8 mouse cellular contexts compared by ENCODE assay signal in genomic region chr14:8213803-8214224, GRCm38 (mm10). TPM values are rescaled to one million over a fixed set of nuclear protein-coding genes. Genes with fewer than 3 reads are reported as not detected.
DNase-seq lines count a peak whose midpoint lies in the region; ATAC-seq lines count a peak whose summit lies in the region.

TSS of gene Kctd6 (plus strand) at chr14:8214140.

- H3K4me3 ChIP-seq in hindbrain, embryonic 14.5 days (replicated peaks; ENCODE audit: low read length): peak within 1 kb of the TSS; percentile 50

- peak within 1 kb of the TSS; percentile 78 for H3K9ac ChIP-seq in hindbrain, embryonic 14.5 days

- H3K9me3 ChIP-seq in hindbrain, embryonic 14.5 days (ENCODE audit: control insufficient read depth, low read length): no peaks in the 10 kb centered on the region

- peak within 1 kb of the TSS; percentile 69 for H3K4me2 ChIP-seq in hindbrain, embryonic 14.5 days (replicated peaks)

- peak; percentile 97 for ATAC-seq in hindbrain, embryonic 14.5 days (ENCODE audit: low FRiP score)

- H3K27ac ChIP-seq in hindbrain, embryonic 14.5 days: peak within 1 kb of the TSS; percentile 93

- peak; percentile 94 for DNase-seq in R1 (ENCODE audit: low read depth, low spot score)
- peak; percentile 98 to 100 for DNase-seq in cerebellum, postnatal 25 days
- peak; percentile 92 to 94 for DNase-seq in frontal cortex, postnatal 25 days (ENCODE audit: low spot score in 2 of 2)
- DNase-seq in hindbrain, embryonic 14.5 days (ENCODE audit: low spot score): peak; percentile 95
- DNase-seq in layer of hippocampus, postnatal 36 days: peak; percentile 98
- DNase-seq in lung, postnatal 36 days: peak; percentile 99
- DNase-seq in retina, postnatal 1 day: peak; percentile 96
- DNase-seq in urinary bladder, adult 18-20 months (ENCODE audit: low spot score in 2 of 2): peak; percentile 98 to 99

- peaks cover 23% of the 10 kb centered on the region for H3K4me1 ChIP-seq in hindbrain, embryonic 14.5 days (replicated peaks; ENCODE audit: control insufficient read depth, insufficient read depth, low read length)

- peaks cover 12% of the 10 kb centered on the region for H3K27me3 ChIP-seq in hindbrain, embryonic 14.5 days (ENCODE audit: control insufficient read depth, insufficient read depth, low read length)

- 0% methylated on average over 25 of the region's 49 CpGs for WGBS in hindbrain, embryonic 14.5 days

- H3K36me3 ChIP-seq in hindbrain, embryonic 14.5 days (replicated peaks; ENCODE audit: control insufficient read depth, insufficient read depth): no peaks in the 10 kb centered on the region

RNA-seq across cellular contexts. Expression of gene Kctd6, which starts in this region (rescaled TPM):
- polyA plus RNA-seq in hindbrain, embryonic 14.5 days (2014; fragmentation: Nextera tagmentation; extraction: Ambion mirVana): 14.5 and 16.2 TPM in 2 replicates
- 10 to 100 TPM; 76.1 to 78.8 TPM for total RNA-seq in layer of hippocampus, postnatal 36 days (2021)

Comparison
In these comparisons a context has a peak if more than half of its experiments do, and no peak if none do; other contexts are left out.
1. Peak in every context shown above with its lines: DNase-seq, ATAC-seq, H3K4me3 ChIP-seq and H3K27ac ChIP-seq.